Mouse (Mus musculus) hindbrain, embryonic 14.5 days (tissue): Measurements from ENCODE around the gene Gpr37. TPM values are rescaled to one million over a fixed set of nuclear protein-coding genes. Genes with fewer than 3 reads are reported as not detected.

Experiments
- ATAC-seq: fragments of 200-750 bp; cut with Nextera tagmentation; 2 replicates; pipeline ENCODE4 v1.8.0; 2017; ENCODE audit warnings: moderate number of reproducible peaks, mild to moderate bottlenecking, moderate TSS enrichment, moderate library complexity; ENCODE audit not compliant: low FRiP score
- DNase-seq: peaks from one replicate; pipeline ENCODE4 v3.0.0-alpha.2; 2015; ENCODE audit warnings: low spot score
- H3K27ac ChIP-seq: fragments of 300-500 bp; sonication (generic); 2 replicates; pipeline ENCODE4 v1.5.1; 2014; ENCODE audit warnings: mild to moderate bottlenecking, moderate library complexity
- H3K27me3 ChIP-seq: fragments of 300-500 bp; sonication (generic); 2 replicates; pipeline ENCODE4 v1.6.1; 2014; ENCODE audit warnings: mild to moderate bottlenecking, low read length, mixed read lengths; ENCODE audit not compliant: control insufficient read depth, insufficient read depth
- H3K36me3 ChIP-seq: fragments of 300-500 bp; sonication (generic); replicated peaks from 2 replicates; pipeline ENCODE4 v1.6.1; 2014; ENCODE audit not compliant: control insufficient read depth, insufficient read depth
- H3K4me1 ChIP-seq: fragments of 300-500 bp; sonication (generic); replicated peaks from 2 replicates; pipeline ENCODE4 v1.6.1; 2014; ENCODE audit warnings: antibody characterized with exemption, low read length, mixed read lengths; ENCODE audit not compliant: control insufficient read depth, insufficient read depth
- H3K4me2 ChIP-seq: fragments of 300-500 bp; sonication (generic); replicated peaks from 2 replicates; pipeline ENCODE4 v1.6.1; 2014; ENCODE audit warnings: mild to moderate bottlenecking, moderate library complexity
- H3K4me3 ChIP-seq: fragments of 300-500 bp; sonication (generic); replicated peaks from 2 replicates; pipeline ENCODE4 v1.5.1; 2014; ENCODE audit warnings: mild to moderate bottlenecking, low read length
- H3K9ac ChIP-seq: fragments of 300-500 bp; sonication (generic); 2 replicates; pipeline ENCODE4 v1.6.1; 2014
- H3K9me3 ChIP-seq: fragments of 300-500 bp; sonication (generic); 2 replicates; pipeline ENCODE4 v1.6.1; 2016; ENCODE audit warnings: low read length; ENCODE audit not compliant: control insufficient read depth
- WGBS: fragments of 180-500 bp; shearing (Covaris S2); extraction: QIAGEN DNeasy Blood & Tissue Kit; methylation state at CpG from one replicate; pipeline ENCODE4 v1.1.7; 2014; 5-methylcytosine and 5-hydroxymethylcytosine counted together
- polyA plus RNA-seq: library from polyadenylated mRNA; unstranded; fragments of >200 nt; fragmentation: Nextera tagmentation; extraction: Ambion mirVana; gene quantifications from 2 replicates; pipeline ENCODE4 v1.2.1, GENCODE M21; 2014

Gpr37 gene
- 4.7 and 5.3 TPM in 2 replicates for polyA plus RNA-seq

- WGBS = 31% methylated on average over 7 of the region's 7 CpGs
These were observed at the start of gene Gpr37 for GRCm38 (mm10) chr6:25690629-25691028. Gene Gpr37, minus strand, starts transcription at chr6:25690729.

GRCm38 (mm10) chr6:25736533-25736932, 46.0 kb upstream of the Gpr37 start:
- no peaks in the 10 kb centered on the region for H3K27me3 ChIP-seq
- no peak overlapping the region for H3K27ac ChIP-seq
- H3K4me2 ChIP-seq = no peak overlapping the region
- no peak overlapping the region for H3K9ac ChIP-seq
- H3K4me3 ChIP-seq = no peak overlapping the region
- DNase-seq (no peak), ATAC-seq (peak; percentile 51; the same call in 1 of the 2 replicates)
- H3K36me3 ChIP-seq = no peaks in the 10 kb centered on the region
- no peaks in the 10 kb centered on the region for H3K4me1 ChIP-seq
- no peaks in the 10 kb centered on the region for H3K9me3 ChIP-seq

More at GRCm38 (mm10) chr6:25690629-25691028, at the start of gene Gpr37:
- Histone ChIP-seq H3K4me3 (peak within 1 kb of the TSS; percentile 52), H3K4me2 (peak within 1 kb of the TSS; percentile 71), H3K36me3 (no peaks in the 10 kb centered on the region), H3K9ac (peak within 1 kb of the TSS; percentile 53), H3K9me3 (no peaks in the 10 kb centered on the region), H3K4me1 (peaks cover 10% of the 10 kb centered on the region; the same call in 1 of the 2 replicates), H3K27ac (peak within 1 kb of the TSS; percentile 76), H3K27me3 (peaks cover 7% of the 10 kb centered on the region)
- no peak; the same call in 1 of the 2 replicates for ATAC-seq
- no peak for DNase-seq

GRCm38 (mm10) chr6:25726560-25726959, 36.0 kb upstream of the Gpr37 start:
- 88% methylated on average over 1 of the region's 1 CpGs for WGBS
- Histone ChIP-seq H3K4me1 (no peaks in the 10 kb centered on the region), H3K9ac (no peak overlapping the region), H3K27me3 (no peaks in the 10 kb centered on the region), H3K9me3 (no peaks in the 10 kb centered on the region), H3K4me2 (no peak overlapping the region), H3K4me3 (no peak overlapping the region), H3K36me3 (no peaks in the 10 kb centered on the region), H3K27ac (no peak overlapping the region)
- ATAC-seq (no peak), DNase-seq (no peak)

GRCm38 (mm10) chr6:25710601-25711000, 20.1 kb upstream of the Gpr37 start:
- WGBS = 47% methylated on average over 2 of the region's 2 CpGs
- no peaks in the 10 kb centered on the region for H3K4me1 ChIP-seq

GRCm38 (mm10) chr6:25709250-25709895, 18.8 kb upstream of the Gpr37 start:
- no peak overlapping the region for H3K4me3 ChIP-seq
- no peak overlapping the region for H3K27ac ChIP-seq
- peak; percentile 65 for DNase-seq
- no peak for ATAC-seq
- WGBS = 52% methylated on average over 6 of the region's 6 CpGs
- no peaks in the 10 kb centered on the region for H3K27me3 ChIP-seq
- H3K36me3 ChIP-seq = no peaks in the 10 kb centered on the region
- no peak overlapping the region for H3K9ac ChIP-seq
- no peak overlapping the region for H3K4me2 ChIP-seq
- no peaks in the 10 kb centered on the region for H3K4me1 ChIP-seq
- H3K9me3 ChIP-seq = no peaks in the 10 kb centered on the region

More at GRCm38 (mm10) chr6:25710601-25711000, 20.1 kb upstream of the Gpr37 start:
- ATAC-seq (no peak), DNase-seq (no peak)
- H3K4me3 ChIP-seq = no peak overlapping the region
- no peaks in the 10 kb centered on the region for H3K27me3 ChIP-seq
- H3K9ac ChIP-seq = no peak overlapping the region
- no peak overlapping the region for H3K27ac ChIP-seq
- H3K4me2 ChIP-seq = no peak overlapping the region
- no peaks in the 10 kb centered on the region for H3K36me3 ChIP-seq
- H3K9me3 ChIP-seq = no peaks in the 10 kb centered on the region

- H3K27me3 ChIP-seq = no peaks in the 10 kb centered on the region
- WGBS = 39% methylated on average over 2 of the region's 2 CpGs
- H3K36me3 ChIP-seq = no peaks in the 10 kb centered on the region
- no peak overlapping the region for H3K4me2 ChIP-seq
- DNase-seq = no peak
- no peak overlapping the region for H3K9ac ChIP-seq
- H3K9me3 ChIP-seq = no peaks in the 10 kb centered on the region
- H3K4me3 ChIP-seq = no peak overlapping the region
- ATAC-seq = no peak
- H3K4me1 ChIP-seq = no peaks in the 10 kb centered on the region
- no peak overlapping the region for H3K27ac ChIP-seq
These were observed 9.4 kb upstream of the Gpr37 start for GRCm38 (mm10) chr6:25699956-25700355.

- peaks cover 7% of the 10 kb centered on the region for H3K27me3 ChIP-seq
- ATAC-seq = peak; percentile 70
- no peaks in the 10 kb centered on the region for H3K36me3 ChIP-seq
- peak overlapping the region; percentile 76 for H3K27ac ChIP-seq
- peak overlapping the region; percentile 52 for H3K4me3 ChIP-seq
- DNase-seq = peak; percentile 78
- peaks cover 10% of the 10 kb centered on the region; the same call in 1 of the 2 replicates for H3K4me1 ChIP-seq
- whole genome bisulfite sequencing = 0% methylated on average over 5 of the region's 5 CpGs
- peak overlapping the region; percentile 53 for H3K9ac ChIP-seq
- no peaks in the 10 kb centered on the region for H3K9me3 ChIP-seq
- H3K4me2 ChIP-seq = peak overlapping the region; percentile 71
These were observed 284 bp downstream of the Gpr37 start for GRCm38 (mm10) chr6:25690284-25690605.

- ATAC-seq (peak; percentile 83), DNase-seq (peak; percentile 61)
- Histone ChIP-seq H3K4me2 (peak overlapping the region; percentile 71), H3K9me3 (no peaks in the 10 kb centered on the region), H3K27me3 (peaks cover 7% of the 10 kb centered on the region), H3K27ac (peak overlapping the region; percentile 76), H3K4me1 (peaks cover 10% of the 10 kb centered on the region; the same call in 1 of the 2 replicates), H3K36me3 (no peaks in the 10 kb centered on the region), H3K4me3 (peak overlapping the region; percentile 52), H3K9ac (peak overlapping the region; percentile 53)
- under 1% methylated on average over 43 of the region's 43 CpGs for WGBS
These were observed 827 bp downstream of the Gpr37 start for GRCm38 (mm10) chr6:25689520-25690283.

GRCm38 (mm10) chr6:25688927-25689519, 1.5 kb downstream of the Gpr37 start:
- no peaks in the 10 kb centered on the region for H3K9me3 ChIP-seq
- H3K36me3 ChIP-seq = no peaks in the 10 kb centered on the region
- H3K9ac ChIP-seq = peak overlapping the region; percentile 53
- H3K27me3 ChIP-seq = peaks cover 7% of the 10 kb centered on the region
- peak overlapping the region; percentile 52 for H3K4me3 ChIP-seq
- H3K4me1 ChIP-seq = peaks cover 10% of the 10 kb centered on the region; the same call in 1 of the 2 replicates
- peak; percentile 38 for DNase-seq
- 2% methylated on average over 25 of the region's 25 CpGs for WGBS
- ATAC-seq = peak; percentile 28
- H3K4me2 ChIP-seq = peak overlapping the region; percentile 71
- H3K27ac ChIP-seq = peak overlapping the region; percentile 76; the same call in 1 of the 2 replicates
